Mouse (Mus musculus): Measurements from ENCODE around the gene Gdpd4. TPM values are rescaled to one million over a fixed set of nuclear protein-coding genes. Genes with fewer than 3 reads are reported as not detected.

Gene Gdpd4
- polyA plus RNA-seq, 1 experiment, result not detected

DNA sequence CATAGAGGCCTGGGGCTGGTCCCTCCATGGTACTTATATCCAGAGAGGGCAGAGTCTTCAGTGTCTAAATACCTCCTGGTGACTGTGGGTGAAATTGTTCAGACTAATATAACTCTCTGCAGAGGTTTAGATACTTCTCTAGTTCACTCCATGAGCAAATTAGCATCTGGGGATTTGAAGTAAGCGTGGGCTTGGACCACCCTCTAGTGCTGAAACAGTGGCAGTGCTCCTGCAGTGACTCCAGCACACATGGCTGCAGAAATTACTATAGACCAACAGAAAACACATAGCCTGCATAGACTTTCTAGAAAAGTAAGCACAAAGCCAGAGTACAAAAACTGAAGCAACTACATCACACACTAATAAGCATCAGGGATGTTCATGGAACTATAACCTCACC is 57.7 kb downstream of the Gdpd4 start:
- H3K27ac ChIP-seq (ENCODE audit: insufficient read depth, low read length), result no peak overlapping the region
- H3K4me3 ChIP-seq (ENCODE audit: insufficient read depth, low read length), result no peak overlapping the region
- no peaks in the 10 kb centered on the region for H3K4me1 ChIP-seq (ENCODE audit: control insufficient read depth, insufficient read depth, low read length)
- TF ChIP-seq POLR2A (IDR thresholded peaks at IDR 0.05; ENCODE audit: low read depth, low read length) (no peak), CTCF (IDR thresholded peaks at IDR 0.05; ENCODE audit: borderline replicate concordance, insufficient read depth, low read length) (peak; percentile 89)

DNA sequence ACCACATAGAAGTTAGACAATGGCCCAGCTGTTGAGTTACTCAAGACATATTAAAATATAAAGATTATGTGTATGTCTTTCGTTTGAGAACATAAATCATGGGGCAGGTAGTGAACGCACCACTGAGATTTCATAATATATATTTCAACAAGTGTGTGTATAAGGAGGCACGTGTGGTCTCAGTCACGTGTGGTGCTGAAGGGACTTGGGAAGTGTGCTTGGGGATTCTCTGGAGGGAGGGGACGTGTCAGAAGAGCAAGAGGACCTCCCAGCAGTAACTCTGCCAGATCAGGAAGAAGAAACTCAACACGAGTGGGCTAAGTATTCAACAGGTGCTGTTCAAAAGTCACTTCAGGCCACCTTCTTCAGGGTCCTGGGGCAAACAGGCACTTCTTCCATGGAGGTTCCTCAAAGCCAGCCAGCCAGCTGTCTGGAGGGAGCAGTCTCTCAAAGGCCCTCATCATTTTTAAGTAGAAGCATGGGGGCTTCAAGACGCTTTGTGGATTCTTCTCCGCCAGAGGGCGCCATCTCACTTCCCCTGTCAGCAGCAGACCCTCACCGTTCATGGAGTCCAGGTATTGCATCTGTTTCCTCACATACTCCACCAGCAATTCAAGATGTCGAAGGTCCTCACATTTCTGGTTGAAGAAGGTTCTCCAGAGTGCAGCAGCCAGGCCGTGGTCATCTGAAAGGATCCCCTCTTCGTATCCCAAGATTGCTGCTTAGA is 64.5 kb downstream of the Gdpd4 start:
- H3K27ac ChIP-seq (ENCODE audit: insufficient read depth, low read length), result no peak overlapping the region
- TF ChIP-seq CTCF (IDR thresholded peaks at IDR 0.05; ENCODE audit: borderline replicate concordance, insufficient read depth, low read length) (peak; percentile 23; the same call in 1 of the 2 replicates), POLR2A (IDR thresholded peaks at IDR 0.05; ENCODE audit: low read depth, low read length) (no peak)
- no peaks in the 10 kb centered on the region for H3K4me1 ChIP-seq (ENCODE audit: control insufficient read depth, insufficient read depth, low read length)
- no peak overlapping the region for H3K4me3 ChIP-seq (ENCODE audit: insufficient read depth, low read length)

DNA sequence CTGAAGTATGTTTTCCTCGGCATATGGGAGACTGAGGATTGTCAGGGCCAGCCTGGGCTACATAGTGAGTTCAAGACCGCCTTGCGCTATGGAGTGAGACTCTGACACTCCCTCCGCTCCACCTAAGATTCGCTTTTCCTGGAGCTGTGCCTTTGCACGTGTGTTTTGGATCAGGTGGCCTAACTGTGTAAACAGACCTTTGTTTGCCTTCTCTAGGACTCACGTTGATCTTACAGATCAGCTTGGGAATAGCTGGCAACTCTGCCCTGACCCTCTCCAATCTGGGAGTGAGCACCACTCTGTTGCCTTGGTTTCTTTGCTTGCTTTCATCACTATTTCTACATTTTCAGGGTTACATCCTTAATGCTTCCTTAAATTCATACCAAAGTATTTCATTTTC is 82.9 kb downstream of the Gdpd4 start:
- Histone ChIP-seq H3K4me3 (ENCODE audit: insufficient read depth, low read length) (no peak overlapping the region), H3K27ac (ENCODE audit: insufficient read depth, low read length) (no peak overlapping the region), H3K4me1 (ENCODE audit: control insufficient read depth, insufficient read depth, low read length) (no peaks in the 10 kb centered on the region)
- no peak for TF ChIP-seq CTCF (IDR thresholded peaks at IDR 0.05; ENCODE audit: borderline replicate concordance, insufficient read depth, low read length)
- TF ChIP-seq POLR2A (IDR thresholded peaks at IDR 0.05; ENCODE audit: low read depth, low read length), result no peak

DNA sequence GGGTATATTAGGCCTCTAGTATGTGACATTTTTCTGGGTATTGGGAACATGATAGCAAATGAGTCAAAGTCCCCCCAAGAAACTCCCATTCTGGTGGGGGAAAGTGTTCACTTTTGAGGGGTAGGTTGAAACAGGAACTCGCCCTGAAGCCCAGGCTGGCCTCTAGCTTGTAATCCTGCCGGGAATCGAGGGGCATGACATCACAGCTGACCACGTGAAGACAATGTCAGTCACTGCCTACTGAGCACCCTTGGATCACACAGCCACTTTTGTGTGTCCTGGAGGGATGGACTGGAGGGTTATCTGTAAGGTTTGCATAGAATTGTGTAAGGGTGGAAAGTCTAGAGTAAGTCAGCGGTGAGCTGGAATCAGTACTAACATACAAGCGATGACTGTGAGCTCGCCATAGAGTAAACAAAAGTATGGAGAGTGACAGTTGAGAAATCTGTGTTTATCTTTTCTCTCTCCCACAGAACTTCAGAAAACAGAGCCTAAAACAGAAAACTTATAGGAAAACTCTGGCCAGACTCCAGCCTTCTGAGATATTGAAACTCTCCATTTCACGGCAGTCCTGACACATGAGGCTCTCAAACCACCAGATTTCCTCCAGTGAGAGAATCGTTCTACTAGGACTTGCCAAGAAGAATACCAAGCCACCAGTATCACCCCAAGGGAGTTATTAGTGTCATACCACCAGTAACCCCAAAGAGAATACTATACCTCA is 128.5 kb downstream of the Gdpd4 start:
- no peaks in the 10 kb centered on the region for H3K4me1 ChIP-seq (ENCODE audit: control insufficient read depth, insufficient read depth, low read length)
- H3K4me3 ChIP-seq (ENCODE audit: insufficient read depth, low read length), result no peak overlapping the region
- no peak for TF ChIP-seq POLR2A (IDR thresholded peaks at IDR 0.05; ENCODE audit: low read depth, low read length)
- TF ChIP-seq CTCF (IDR thresholded peaks at IDR 0.05; ENCODE audit: borderline replicate concordance, insufficient read depth, low read length), result no peak
- H3K27ac ChIP-seq (ENCODE audit: insufficient read depth, low read length), result no peak overlapping the region

DNA sequence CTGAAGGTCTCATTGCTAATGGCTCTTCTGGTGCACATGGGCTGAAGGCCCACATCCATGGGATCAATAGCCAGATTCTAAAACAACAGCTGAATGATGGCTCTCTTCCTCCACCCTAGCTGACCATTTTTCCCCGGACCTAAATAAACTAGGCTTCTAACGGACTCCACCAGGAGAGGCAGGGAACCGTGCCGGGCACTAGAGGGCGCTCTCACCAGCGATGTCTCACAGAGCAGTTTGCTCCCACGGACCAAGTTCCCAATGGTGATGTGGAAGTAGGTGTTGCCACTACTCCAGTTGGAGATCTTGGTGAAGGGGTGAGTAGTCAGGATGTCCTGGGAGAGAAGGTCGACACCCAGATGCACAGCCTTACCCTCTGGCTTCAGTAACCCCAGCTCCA is 132.2 kb downstream of the Gdpd4 start:
- TF ChIP-seq POLR2A (IDR thresholded peaks at IDR 0.05; ENCODE audit: low read depth, low read length) (no peak), CTCF (IDR thresholded peaks at IDR 0.05; ENCODE audit: borderline replicate concordance, insufficient read depth, low read length) (peak; percentile 75)
- Histone ChIP-seq H3K4me1 (ENCODE audit: control insufficient read depth, insufficient read depth, low read length) (no peaks in the 10 kb centered on the region), H3K27ac (ENCODE audit: insufficient read depth, low read length) (no peak overlapping the region), H3K4me3 (ENCODE audit: insufficient read depth, low read length) (no peak overlapping the region)

DNA sequence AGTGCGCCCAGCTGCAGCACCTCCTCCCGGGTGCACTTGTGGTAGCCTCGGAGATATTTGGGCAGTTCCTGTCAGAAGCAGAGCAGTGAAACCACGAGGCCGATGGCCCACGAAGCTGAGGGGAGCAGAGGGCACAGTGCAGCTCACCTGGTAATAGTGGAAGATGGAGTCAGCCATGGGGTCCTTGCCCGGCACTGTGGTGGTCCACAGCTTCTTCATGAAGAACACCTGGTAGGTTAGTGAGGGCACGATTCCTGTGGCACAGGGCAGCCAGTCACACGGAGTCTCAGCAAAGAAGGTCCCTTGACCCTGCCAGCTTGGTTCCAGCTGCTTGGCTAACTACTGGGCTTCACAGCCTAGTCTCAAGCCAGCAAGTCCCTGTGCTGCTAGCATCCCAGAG is 134.7 kb downstream of the Gdpd4 start:
- no peak for TF ChIP-seq POLR2A (IDR thresholded peaks at IDR 0.05; ENCODE audit: low read depth, low read length)
- TF ChIP-seq CTCF (IDR thresholded peaks at IDR 0.05; ENCODE audit: borderline replicate concordance, insufficient read depth, low read length), result no peak
- Histone ChIP-seq H3K4me3 (ENCODE audit: insufficient read depth, low read length) (no peak overlapping the region), H3K27ac (ENCODE audit: insufficient read depth, low read length) (no peak overlapping the region), H3K4me1 (ENCODE audit: control insufficient read depth, insufficient read depth, low read length) (no peaks in the 10 kb centered on the region)

DNA sequence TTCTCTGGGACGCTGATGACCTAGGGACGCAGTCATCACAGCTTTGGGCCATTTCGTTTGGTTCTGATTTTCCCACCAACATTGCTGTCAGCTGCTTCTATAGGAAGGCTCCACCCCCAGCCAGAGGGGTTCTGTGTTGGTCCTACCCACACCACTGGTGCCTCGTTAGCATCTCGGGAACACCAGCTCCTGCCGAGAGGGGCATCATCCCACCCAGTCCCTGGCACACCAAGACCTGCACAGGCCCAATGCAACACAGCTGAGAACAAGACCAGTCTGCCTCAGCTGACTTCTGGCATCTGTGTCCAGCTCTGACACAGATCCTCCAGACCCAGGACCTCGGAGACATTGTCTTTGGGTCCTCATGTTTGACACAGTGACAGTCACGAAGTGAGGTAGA is 135.2 kb downstream of the Gdpd4 start:
- Histone ChIP-seq H3K4me1 (ENCODE audit: control insufficient read depth, insufficient read depth, low read length) (no peaks in the 10 kb centered on the region), H3K27ac (ENCODE audit: insufficient read depth, low read length) (no peak overlapping the region), H3K4me3 (ENCODE audit: insufficient read depth, low read length) (no peak overlapping the region)
- no peak for TF ChIP-seq POLR2A (IDR thresholded peaks at IDR 0.05; ENCODE audit: low read depth, low read length)
- TF ChIP-seq CTCF (IDR thresholded peaks at IDR 0.05; ENCODE audit: borderline replicate concordance, insufficient read depth, low read length), result no peak

DNA sequence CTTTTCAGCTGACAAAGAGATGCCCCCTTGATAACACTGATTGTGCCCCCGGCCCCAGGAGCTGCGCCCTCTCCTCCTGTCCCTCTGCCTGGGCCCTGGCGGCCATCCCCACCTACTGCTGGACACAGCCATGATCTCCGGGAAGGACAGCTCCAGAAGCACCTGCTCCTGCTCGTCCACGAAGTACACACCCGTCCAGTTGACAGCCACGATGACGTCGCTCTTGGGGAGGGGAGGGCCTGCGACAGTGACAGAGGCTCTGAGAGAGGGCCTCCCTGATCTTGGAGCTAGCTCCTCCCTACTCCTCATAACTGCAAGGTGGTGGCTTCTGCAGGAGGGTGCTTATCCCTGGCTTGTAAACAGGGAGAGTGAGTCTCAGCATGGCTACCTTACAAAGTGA is 146.5 kb downstream of the Gdpd4 start:
- TF ChIP-seq POLR2A (IDR thresholded peaks at IDR 0.05; ENCODE audit: low read depth, low read length) (no peak), CTCF (IDR thresholded peaks at IDR 0.05; ENCODE audit: borderline replicate concordance, insufficient read depth, low read length) (no peak)
- H3K4me1 ChIP-seq (ENCODE audit: control insufficient read depth, insufficient read depth, low read length), result no peaks in the 10 kb centered on the region
- H3K27ac ChIP-seq (ENCODE audit: insufficient read depth, low read length), result no peak overlapping the region
- no peak overlapping the region for H3K4me3 ChIP-seq (ENCODE audit: insufficient read depth, low read length)

DNA sequence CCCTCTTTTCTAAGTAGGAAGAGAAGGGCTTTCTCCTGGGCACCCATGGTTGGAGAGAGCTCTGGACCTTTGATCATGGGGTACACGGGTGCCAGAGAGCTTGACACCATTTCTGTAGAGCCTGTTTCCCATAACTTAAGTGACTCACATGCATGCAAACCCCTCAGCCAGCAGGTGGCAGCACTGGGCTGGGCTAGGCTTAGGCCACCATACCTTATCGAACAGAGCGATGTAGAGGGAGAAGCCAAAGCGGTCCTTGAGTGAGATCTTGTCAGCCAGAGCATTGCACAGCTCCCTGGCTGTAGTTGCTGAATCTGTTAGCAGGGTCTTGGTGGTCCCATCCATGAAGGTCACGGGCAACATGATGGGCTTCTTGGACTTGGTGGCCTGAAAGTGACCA is 151.9 kb downstream of the Gdpd4 start:
- no peak for TF ChIP-seq POLR2A (IDR thresholded peaks at IDR 0.05; ENCODE audit: low read depth, low read length)
- peak; percentile 98 for TF ChIP-seq CTCF (IDR thresholded peaks at IDR 0.05; ENCODE audit: borderline replicate concordance, insufficient read depth, low read length)
- Histone ChIP-seq H3K4me3 (ENCODE audit: insufficient read depth, low read length) (no peak overlapping the region), H3K4me1 (ENCODE audit: control insufficient read depth, insufficient read depth, low read length) (no peaks in the 10 kb centered on the region), H3K27ac (ENCODE audit: insufficient read depth, low read length) (no peak overlapping the region)

DNA sequence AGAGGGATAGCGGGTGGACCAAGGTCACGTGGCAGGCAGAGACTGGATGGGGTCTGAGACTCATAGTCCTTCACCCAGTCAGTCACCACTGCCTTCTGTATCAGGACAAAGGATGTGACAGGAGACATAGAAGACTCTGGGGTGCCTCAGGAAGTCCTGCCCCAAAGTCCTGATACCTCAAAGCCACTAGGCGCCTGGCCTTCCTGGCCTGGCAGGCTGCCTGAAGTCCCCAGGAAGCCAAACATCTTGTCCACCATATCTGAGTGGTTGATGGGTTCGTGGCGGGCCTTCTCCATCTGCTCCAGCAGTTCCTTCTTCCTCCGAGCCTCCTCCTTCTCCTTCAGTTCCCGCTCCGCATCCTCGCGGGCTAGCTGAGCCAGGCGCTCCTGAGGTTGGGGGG is 157.7 kb downstream of the Gdpd4 start:
- no peaks in the 10 kb centered on the region for H3K4me1 ChIP-seq (ENCODE audit: control insufficient read depth, insufficient read depth, low read length)
- H3K4me3 ChIP-seq (ENCODE audit: insufficient read depth, low read length), result no peak overlapping the region
- H3K27ac ChIP-seq (ENCODE audit: insufficient read depth, low read length), result no peak overlapping the region
- no peak for TF ChIP-seq POLR2A (IDR thresholded peaks at IDR 0.05; ENCODE audit: low read depth, low read length)
- TF ChIP-seq CTCF (IDR thresholded peaks at IDR 0.05; ENCODE audit: borderline replicate concordance, insufficient read depth, low read length), result no peak
